In the genomic region with DNA sequence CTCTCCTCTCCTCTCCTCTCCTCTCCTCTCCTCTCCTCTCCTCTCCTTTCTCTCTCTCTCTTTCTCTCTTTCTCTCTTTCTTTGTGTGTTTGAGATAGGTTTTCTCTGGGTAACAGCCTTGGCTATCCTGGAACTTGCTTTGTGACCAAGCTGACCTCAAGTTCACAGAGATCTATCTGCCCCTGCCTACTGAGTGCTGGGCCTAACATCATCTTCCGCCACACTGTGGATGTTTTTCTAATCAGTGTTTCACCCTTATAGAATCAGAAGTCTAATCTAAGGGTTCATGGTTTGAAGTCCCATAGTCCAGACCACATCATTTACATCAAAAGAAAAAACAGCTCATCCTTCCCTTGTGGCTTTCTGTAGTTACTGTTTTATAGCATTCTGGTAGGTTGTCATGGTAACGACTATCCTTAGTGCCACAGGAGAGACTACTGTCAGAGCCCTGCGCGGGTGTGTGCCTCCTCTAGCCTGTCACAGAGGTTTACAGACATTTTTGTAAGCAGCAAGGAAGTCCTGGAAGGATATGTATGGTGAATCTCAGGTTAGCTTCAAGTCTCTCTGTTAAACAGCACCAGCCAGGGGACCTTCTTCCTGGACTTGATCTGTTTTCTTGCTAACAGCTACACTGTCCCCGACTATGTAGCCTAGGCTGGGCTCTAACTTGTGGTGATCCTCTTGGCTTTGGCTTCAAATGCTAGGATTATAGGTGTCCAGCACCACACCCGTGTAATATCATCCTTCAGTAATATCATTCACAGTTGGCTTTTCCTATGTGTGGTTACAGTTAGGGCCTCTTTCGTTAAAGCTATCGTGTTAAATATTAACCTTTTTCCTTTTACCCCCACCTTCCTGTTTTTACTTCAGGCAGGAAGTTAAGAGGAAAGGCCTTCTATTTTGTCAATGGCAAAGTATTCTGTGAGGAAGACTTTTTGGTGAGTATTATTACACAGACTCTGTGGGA, we compare ENCODE assay signal across 8 mouse cellular contexts. TPM values are rescaled to one million over a fixed set of nuclear protein-coding genes. Genes with fewer than 3 reads are reported as not detected.
DNase-seq lines count a peak whose midpoint lies in the region; ATAC-seq lines count a peak whose summit lies in the region.

No protein-coding gene starts in this region.

- DNase-seq in hindbrain, embryonic 11.5 days (ENCODE audit: low spot score) = no peak
- DNase-seq in CD4-positive, CD25-positive, alpha-beta regulatory T cell, adult 2 months (ENCODE audit: low read depth, low spot score) = peak; percentile 91
- DNase-seq in embryo, embryonic 11 days = no peak
- DNase-seq in adrenal gland, adult 2 months = no peak
- DNase-seq in lung, postnatal 10 days = no peak

- no peaks in the 10 kb centered on the region for H3K27me3 ChIP-seq in hindbrain, embryonic 15.5 days
- H3K27me3 ChIP-seq in hindbrain, embryonic 11.5 days (ENCODE audit: control insufficient read depth, insufficient read depth, low read length) = no peaks in the 10 kb centered on the region
- no peaks in the 10 kb centered on the region for H3K27me3 ChIP-seq in midbrain, embryonic 16.5 days (ENCODE audit: control insufficient read depth, insufficient read depth, low read depth, low read length)

- peaks cover 6% of the 10 kb centered on the region for H3K4me1 ChIP-seq in hindbrain, embryonic 15.5 days (replicated peaks)
- H3K4me1 ChIP-seq in hindbrain, embryonic 11.5 days (replicated peaks; ENCODE audit: control insufficient read depth, insufficient read depth, low read length) = no peaks in the 10 kb centered on the region
- peaks cover 3% of the 10 kb centered on the region for H3K4me1 ChIP-seq in midbrain, embryonic 16.5 days (ENCODE audit: control insufficient read depth, insufficient read depth, low read length)

- H3K9me3 ChIP-seq in hindbrain, embryonic 15.5 days = no peaks in the 10 kb centered on the region
- no peaks in the 10 kb centered on the region for H3K9me3 ChIP-seq in hindbrain, embryonic 11.5 days (ENCODE audit: control insufficient read depth, low read length)
- no peaks in the 10 kb centered on the region for H3K9me3 ChIP-seq in midbrain, embryonic 16.5 days (replicated peaks; ENCODE audit: control insufficient read depth, low read length, poor library complexity, severe bottlenecking)

- H3K9ac ChIP-seq in hindbrain, embryonic 15.5 days = no peak overlapping the region
- no peak overlapping the region for H3K9ac ChIP-seq in hindbrain, embryonic 11.5 days (ENCODE audit: low read depth, low read length)
- H3K9ac ChIP-seq in midbrain, embryonic 16.5 days (ENCODE audit: low read depth, low read length) = no peak overlapping the region

- no peak overlapping the region for H3K4me3 ChIP-seq in hindbrain, embryonic 15.5 days
- H3K4me3 ChIP-seq in hindbrain, embryonic 11.5 days (ENCODE audit: low read depth, low read length) = no peak overlapping the region
- H3K4me3 ChIP-seq in midbrain, embryonic 16.5 days (ENCODE audit: low read depth, low read length) = no peak overlapping the region

- H3K4me2 ChIP-seq in hindbrain, embryonic 15.5 days = no peak overlapping the region
- no peak overlapping the region for H3K4me2 ChIP-seq in hindbrain, embryonic 11.5 days (replicated peaks; ENCODE audit: low read depth, low read length)
- H3K4me2 ChIP-seq in midbrain, embryonic 16.5 days (ENCODE audit: low read length) = no peak overlapping the region

- 70% methylated on average over 8 of the region's 8 CpGs for WGBS in hindbrain, embryonic 15.5 days
- WGBS in hindbrain, embryonic 11.5 days = 83% methylated on average over 8 of the region's 8 CpGs
- WGBS in midbrain, embryonic 16.5 days = 70% methylated on average over 8 of the region's 8 CpGs

- H3K36me3 ChIP-seq in hindbrain, embryonic 15.5 days = no peaks in the 10 kb centered on the region
- 0 out of 2 replicates have a peak, but pooled peaks cover 5% of the 10 kb centered on the region for H3K36me3 ChIP-seq in hindbrain, embryonic 11.5 days (ENCODE audit: control insufficient read depth, insufficient read depth, low read length)
- no peaks in the 10 kb centered on the region for H3K36me3 ChIP-seq in midbrain, embryonic 16.5 days (ENCODE audit: control insufficient read depth, insufficient read depth, low read length)

- H3K27ac ChIP-seq in hindbrain, embryonic 15.5 days (replicated peaks) = peak overlapping the region; percentile 48; the same call in 1 of the 2 replicates
- no peak overlapping the region for H3K27ac ChIP-seq in hindbrain, embryonic 11.5 days (ENCODE audit: low read depth, low read length)
- peak overlapping the region; percentile 72 for H3K27ac ChIP-seq in midbrain, embryonic 16.5 days (ENCODE audit: low read length)

- ATAC-seq in hindbrain, embryonic 15.5 days (ENCODE audit: low FRiP score, low read depth) = peak; percentile 85
- no peak for ATAC-seq in hindbrain, embryonic 11.5 days (ENCODE audit: low FRiP score)
- ATAC-seq in granulocyte monocyte progenitor cell, adult 5-6 weeks (replicated peaks; ENCODE audit: poor library complexity, severe bottlenecking) = peak; percentile 58
- peak; percentile 89 for ATAC-seq in midbrain, embryonic 16.5 days

RNA-seq across cellular contexts. Expression of gene Sacm1l, which starts 19.6 kb away (rescaled TPM):
- 51.2 and 52.9 TPM in 2 replicates for polyA plus RNA-seq in hindbrain, embryonic 15.5 days (2015; fragmentation: Nextera tagmentation; extraction: Ambion mirVana)
- 50.6 and 60.1 TPM in 2 replicates for polyA plus RNA-seq in hindbrain, embryonic 11.5 days (2014; fragmentation: Nextera tagmentation; extraction: Ambion mirVana)
- 25.8 and 32.2 TPM in 2 replicates for total RNA-seq in granulocyte monocyte progenitor cell, adult 5-6 weeks (2014; fragmentation: Nextera tagmentation)
- 32.8 and 42.3 TPM in 2 replicates for total RNA-seq in granulocyte monocyte progenitor cell, adult 5-6 weeks (2017)
- polyA plus RNA-seq in midbrain, embryonic 16.5 days (2015; fragmentation: Nextera tagmentation; extraction: Ambion mirVana) = 53.8 and 55.9 TPM in 2 replicates
- 100 to 1,000 TPM in 1 of 2 experiments, 10 to 100 TPM in 1; 75.2 to 160 TPM for total RNA-seq in adrenal gland, adult 2 months (2021)
- 1.8 and 2.3 TPM in 2 replicates for polyA plus RNA-seq in adrenal gland, adult 2 months (2012; rRNA removed)

RNA-seq across cellular contexts. Expression of gene Limd1, which starts 31.4 kb away (rescaled TPM):
- polyA plus RNA-seq in hindbrain, embryonic 15.5 days (2015; fragmentation: Nextera tagmentation; extraction: Ambion mirVana) = 13.8 and 14.3 TPM in 2 replicates
- polyA plus RNA-seq in hindbrain, embryonic 11.5 days (2014; fragmentation: Nextera tagmentation; extraction: Ambion mirVana) = 37.5 and 40.0 TPM in 2 replicates
- 26.3 and 29.8 TPM in 2 replicates for total RNA-seq in granulocyte monocyte progenitor cell, adult 5-6 weeks (2014; fragmentation: Nextera tagmentation)
- 24.4 and 26.2 TPM in 2 replicates for total RNA-seq in granulocyte monocyte progenitor cell, adult 5-6 weeks (2017)
- polyA plus RNA-seq in midbrain, embryonic 16.5 days (2015; fragmentation: Nextera tagmentation; extraction: Ambion mirVana) = 10.2 and 10.6 TPM in 2 replicates
- total RNA-seq in adrenal gland, adult 2 months (2021) = 10 to 100 TPM; 28.7 to 33.0 TPM
- polyA plus RNA-seq in adrenal gland, adult 2 months (2012; rRNA removed) = 30.2 and 48.8 TPM in 2 replicates

Comparison
In these comparisons a context has a peak if more than half of its experiments do, and no peak if none do; other contexts are left out.
1. RNA of gene Sacm1l, which starts 19.6 kb away (polyA plus RNA-seq): 53.8 to 55.9 TPM in midbrain, embryonic 16.5 days, 51.2 to 52.9 TPM in hindbrain, embryonic 15.5 days and 50.6 to 60.1 TPM in hindbrain, embryonic 11.5 days; 1.8 to 2.3 TPM in adrenal gland, adult 2 months; every median in the first group is over 10 times any median in the second.